Mouse (Mus musculus) right cerebral cortex, postnatal 10 days (tissue): ENCODE measurements at regions not wholly inside any gene's neighbourhood (a gene's known extent, or its start where the extent isn't known, plus 50 kb on each side); places are given as distances from the start of the nearest gene placed in this dataset.
"Not testable (repeated sequence)": the region's sequence is repeated elsewhere in the genome, so short reads cannot be mapped to it uniquely, and the experiment has no call there.

Experiments
- DNase-seq, 2 experiments: peaks; one replicate each; pipeline ENCODE4 v3.0.0; 2021; ENCODE audit warnings: low spot score in 2 of 2

DNA sequence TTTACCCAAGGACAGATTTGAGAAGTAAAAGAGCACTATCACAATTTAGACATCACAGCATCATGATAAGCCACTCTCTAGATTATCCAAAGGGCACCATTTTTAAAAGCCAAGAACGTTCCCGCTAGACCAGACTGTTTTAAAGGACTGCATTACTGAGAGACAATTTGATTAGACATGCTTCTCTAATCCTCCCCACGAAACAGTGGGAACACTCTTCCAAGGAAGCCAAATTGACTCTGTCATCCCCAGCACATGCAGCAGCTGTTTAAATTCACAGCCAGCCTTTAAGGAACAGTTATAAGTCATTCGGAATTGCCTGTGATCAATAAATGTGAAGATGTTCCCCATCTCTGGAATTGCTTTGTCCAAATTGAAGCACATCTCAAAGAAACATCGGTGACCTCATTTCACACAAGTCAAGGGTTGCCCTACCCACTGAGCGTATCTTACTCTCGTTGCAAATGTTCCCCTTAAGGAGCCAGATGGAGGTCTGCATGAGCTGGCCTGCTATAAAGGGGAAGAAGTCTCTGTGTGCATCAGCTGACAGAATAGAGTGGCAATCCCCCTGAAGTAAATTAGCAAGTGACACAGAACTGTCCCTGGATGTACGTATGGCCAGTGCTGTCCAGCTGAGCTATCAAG is 393.2 kb downstream of the Pid1 start:
- no peak for DNase-seq

DNA sequence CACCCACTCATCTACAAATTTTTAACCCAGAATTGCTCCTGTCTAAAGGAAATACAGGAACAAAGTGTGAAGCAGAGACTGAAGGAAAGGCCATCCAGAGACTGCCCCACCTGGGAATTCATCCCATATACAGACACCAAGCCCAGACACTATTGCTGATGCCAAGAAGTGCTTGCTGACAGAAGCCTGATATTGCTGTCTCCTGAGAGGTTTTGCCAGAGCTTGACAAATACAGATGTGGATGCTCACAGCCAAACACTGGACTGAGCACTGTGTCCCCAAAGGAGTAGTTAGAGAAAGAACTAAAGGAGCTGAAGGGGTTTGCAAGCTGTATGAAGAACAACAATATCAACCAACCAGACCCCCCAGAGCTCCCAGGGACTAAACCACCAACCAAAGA is 399.3 kb downstream of the Pid1 start:
- not testable (repeated sequence) for DNase-seq

DNA sequence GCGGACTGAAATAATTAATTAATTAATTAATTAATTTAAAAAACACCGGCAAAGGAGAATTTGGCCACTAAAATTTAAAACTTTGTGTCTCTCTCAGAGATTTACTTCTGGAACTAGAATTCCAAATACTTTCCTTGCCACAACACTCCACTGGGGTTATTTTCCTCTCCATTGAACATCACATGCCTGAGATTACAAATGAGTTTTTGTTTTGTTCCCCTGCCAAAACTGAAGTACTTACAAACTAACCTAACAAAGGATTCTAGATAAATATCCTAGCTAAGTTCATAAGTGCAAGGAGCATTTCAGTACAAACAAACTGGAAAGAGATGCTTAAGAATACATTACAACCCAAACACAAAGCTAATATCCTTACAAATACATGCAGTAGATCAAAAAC is 402.2 kb downstream of the Pid1 start:
- DNase-seq: no peak

GRCm38 (mm10) chr1:83959756-83960155 is 404.2 kb downstream of the Pid1 start:
- DNase-seq: no peak

- no peak for DNase-seq
These were observed 441.1 kb downstream of the Pid1 start for GRCm38 (mm10) chr1:83922900-83923299.

DNA sequence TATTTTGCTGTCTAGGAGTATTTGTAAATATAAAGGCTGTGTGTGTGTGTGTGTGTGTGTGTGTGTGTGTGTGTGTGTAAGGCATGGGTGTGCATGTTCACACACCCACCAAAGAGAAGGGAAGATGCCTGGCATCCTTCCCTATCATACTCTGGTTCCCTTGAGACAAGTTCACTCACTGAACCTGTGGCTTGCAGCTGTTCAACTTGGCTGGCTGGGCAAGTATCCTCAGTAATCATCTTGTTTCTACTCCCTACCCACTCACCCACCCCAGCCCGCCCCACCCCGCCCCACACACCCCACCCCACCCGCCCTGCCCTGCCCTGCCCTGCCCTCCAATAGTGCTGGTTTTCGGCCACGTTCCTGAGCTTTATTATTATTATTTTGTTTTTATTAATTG is 448.5 kb downstream of the Pid1 start:
- DNase-seq: no peak

DNA sequence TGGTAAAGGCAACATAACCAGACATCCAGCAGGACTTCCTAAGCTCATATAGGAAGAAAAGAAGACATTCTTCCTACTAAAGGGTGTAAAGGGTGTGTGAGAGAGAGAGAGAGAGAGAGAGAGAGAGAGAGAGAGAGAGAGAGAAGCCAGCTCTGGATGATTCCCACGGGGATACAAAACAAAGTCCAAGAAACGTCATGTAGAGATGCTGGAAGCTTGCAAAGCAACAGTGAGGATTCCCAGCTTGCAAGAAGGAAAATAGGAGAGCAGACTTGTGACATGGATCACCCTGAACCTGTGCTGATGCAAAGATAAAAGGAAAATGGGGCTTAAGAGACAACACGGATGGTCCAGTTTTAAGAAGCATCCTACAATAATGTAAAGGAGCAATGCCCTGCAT is 456.6 kb downstream of the Pid1 start:
- DNase-seq: no peak

- DNase-seq: no peak
These were observed 457.1 kb downstream of the Pid1 start for GRCm38 (mm10) chr1:83906906-83907305.

DNA sequence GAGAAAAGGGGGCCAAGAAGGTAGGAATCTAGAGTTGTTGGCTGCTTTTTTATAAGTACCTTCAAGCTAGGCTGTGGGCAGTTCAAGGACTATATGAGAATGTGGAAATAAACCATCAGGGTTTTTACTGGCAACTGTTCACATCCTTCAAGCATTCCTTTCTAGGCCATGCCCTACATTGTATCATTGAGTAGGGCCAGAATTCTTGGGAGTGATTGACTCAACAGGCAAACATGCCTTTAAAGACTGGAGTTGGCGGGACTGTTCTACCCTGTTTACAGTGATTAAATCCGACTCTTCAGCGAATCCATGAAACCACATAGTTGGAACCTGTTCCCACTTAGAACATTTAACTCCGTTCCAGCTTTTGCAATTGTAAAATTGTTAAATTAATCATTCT is 463.8 kb downstream of the Pid1 start:
- no peak for DNase-seq

DNA sequence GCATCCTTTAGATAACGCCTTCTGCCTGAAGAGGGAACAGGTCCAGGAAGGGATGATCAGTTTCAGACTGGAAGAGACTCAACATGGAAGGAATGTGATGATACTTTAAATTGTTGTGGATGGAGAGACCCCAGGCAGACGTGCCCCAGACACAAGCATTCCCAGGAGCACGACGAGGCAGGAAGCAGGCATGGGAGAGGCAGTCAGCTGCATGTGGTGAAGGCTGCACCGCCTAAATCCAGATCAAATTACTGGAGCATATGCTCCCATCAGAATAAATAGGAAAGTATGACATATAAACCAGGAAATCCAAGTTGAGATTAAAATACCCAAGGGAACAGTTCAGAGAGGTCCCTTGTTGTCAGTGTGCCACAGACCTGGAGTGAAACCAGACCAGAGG is 467.3 kb downstream of the Pid1 start:
- no peak for DNase-seq

DNA sequence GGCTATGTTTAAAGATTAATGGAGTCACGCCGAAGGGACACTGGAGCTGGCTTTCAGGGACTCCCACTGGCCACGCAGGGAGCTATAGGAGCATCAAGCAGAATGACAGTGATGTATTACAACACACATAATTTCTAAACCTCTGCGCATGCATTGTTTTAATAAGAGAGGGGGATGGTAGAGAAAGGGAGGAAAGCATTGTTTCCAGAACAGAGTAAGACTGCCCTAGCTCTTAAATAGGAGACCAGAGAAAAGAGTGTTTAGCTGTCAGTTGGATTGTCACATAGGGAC is 471.1 kb upstream of the Sphkap start:
- DNase-seq: no peak

- no peak for DNase-seq
These were observed 470.5 kb upstream of the Sphkap start for GRCm38 (mm10) chr1:83878330-83879108.

DNA sequence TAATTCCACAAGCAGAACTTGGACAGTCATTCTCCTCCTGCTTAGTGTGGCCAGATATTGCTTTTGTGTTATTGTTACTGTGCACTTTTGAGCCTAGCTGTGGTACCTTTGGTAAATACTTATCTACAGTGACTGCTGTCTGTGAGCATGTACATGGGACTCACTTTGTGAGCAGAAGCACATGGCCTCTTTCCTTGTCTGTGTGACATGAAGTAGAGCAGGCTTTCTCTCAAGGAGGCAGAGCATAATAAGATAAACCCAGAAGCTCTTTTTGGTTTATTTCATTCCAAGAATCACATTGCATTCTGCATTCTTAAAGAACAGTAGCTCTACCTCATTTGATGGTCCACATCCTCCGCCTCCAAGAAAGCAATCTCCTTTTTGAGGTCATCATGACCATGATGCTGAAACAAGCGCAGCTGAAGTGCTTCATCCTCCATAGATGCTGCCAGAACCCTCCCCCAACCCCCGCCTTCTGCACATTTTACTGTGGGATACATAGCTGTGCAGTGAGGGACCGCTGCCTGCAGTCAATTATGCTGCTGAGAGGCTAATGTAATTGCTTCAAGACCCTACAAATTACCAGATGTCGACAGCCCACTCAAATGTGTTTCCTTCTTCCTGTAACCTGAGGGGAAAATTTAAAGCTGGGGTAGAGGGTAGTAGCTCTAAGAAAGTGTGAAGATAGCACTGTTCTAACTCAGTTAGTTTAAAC is 463.0 kb upstream of the Sphkap start:
- peak; percentile 25 to 45 for DNase-seq

GRCm38 (mm10) chr1:83869046-83869445 is 461.0 kb upstream of the Sphkap start:
- no peak for DNase-seq

GRCm38 (mm10) chr1:83862541-83862940 is 454.5 kb upstream of the Sphkap start:
- DNase-seq: no peak

GRCm38 (mm10) chr1:83862128-83862527 is 454.1 kb upstream of the Sphkap start:
- DNase-seq: no peak

DNA sequence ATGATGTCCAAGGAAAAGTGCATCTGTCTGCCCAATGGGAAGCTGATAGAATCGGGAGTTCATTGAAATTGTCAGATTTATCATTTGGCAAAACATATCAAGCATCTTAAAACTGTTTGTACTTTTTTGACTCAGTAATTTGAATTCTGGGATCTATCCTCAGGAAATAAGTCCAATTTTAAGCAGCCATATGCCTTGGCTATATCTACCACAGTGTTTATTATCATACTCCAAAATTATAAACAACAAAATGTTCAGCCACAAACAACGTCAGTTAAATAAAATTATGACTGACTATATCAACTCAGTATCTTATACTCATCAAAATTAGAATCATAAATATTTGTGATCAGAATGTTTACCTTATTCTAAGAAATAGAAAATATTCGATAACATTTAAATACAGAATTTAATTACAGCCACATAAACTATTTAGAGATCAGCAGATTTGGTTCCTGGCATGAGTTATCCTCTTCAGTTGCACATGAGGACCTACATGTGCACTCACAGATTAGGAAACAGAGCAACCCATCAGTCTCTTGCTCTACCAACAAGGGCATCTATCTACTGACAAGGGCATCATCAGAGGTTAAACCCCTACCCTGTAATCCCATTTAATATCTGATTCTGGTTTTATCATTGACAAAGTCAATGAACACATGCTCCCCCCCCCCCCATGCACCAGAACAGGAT is 451.9 kb upstream of the Sphkap start:
- DNase-seq: no peak

GRCm38 (mm10) chr1:83853996-83854395 is 446.0 kb upstream of the Sphkap start:
- DNase-seq: no peak

DNA sequence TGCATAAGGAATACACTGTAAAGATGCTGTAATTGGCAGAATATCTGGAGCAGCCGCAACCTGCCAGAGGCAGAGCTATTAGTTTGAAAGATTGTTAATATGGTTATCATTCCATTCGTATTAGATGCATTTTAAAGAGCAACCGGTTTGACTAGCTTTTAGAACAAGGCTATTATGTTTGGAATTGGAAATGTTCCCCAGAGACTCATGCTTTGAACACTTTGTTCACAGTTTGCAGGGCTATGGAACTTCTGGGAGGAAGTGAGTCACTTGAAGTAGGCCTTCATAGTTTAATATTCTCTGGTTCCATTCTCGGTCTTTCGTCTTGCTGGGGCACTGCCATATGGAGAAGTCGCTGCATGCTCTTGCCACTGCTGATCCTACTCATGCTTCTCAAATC is 443.1 kb upstream of the Sphkap start:
- no peak for DNase-seq

DNA sequence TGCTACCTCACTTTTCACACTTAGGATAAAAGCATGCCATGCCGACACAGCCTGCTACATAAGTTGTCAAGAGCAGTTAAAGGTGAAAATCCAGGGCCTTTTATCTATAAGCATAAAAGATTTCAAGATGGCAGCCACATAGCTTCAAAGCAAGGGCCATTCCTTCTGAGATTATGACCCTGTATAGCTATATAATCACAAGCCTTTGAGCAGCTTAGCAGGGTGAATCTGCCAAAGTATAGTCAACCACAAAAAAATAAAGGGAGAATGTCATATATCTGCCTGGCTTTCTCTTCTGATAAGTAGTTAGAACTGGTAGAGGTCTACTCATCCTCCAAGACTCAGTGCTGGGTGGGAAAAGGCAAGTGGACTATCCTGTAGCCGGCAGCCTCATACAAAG is 440.4 kb upstream of the Sphkap start:
- no peak for DNase-seq

- DNase-seq: no peak
These were observed 440.0 kb upstream of the Sphkap start for GRCm38 (mm10) chr1:83847992-83848391.

DNA sequence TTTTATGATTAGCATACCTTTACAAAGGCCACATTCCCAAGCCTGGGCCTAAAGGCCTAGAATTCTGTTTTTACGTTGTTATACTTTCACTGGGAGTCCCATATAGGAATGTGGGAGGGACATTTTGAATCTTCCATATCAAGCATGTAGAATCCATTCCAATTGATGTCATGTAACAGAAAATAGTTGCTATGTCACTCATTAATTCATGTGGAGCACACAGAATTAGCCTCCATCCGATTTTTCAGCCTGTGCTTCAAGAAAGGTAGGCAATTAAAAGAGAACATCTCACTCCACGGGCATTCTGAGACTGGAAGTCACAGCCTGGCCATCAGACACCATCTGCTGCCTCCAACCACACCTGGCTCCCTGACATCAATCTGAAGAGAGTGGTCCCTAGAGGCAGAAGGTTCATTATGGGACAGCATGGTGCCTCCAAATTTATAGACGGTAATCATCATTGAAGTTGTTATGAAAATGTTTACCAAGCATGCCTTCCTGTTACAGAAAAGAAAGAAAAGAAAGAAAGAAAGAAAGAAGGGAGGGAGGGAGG is 436.9 kb upstream of the Sphkap start:
- DNase-seq: no peak
